Mouse (Mus musculus) olfactory bulb, adult 2 months (tissue): ENCODE measurements around the gene Slco3a1. TPM values are rescaled to one million over a fixed set of nuclear protein-coding genes. Genes with fewer than 3 reads are reported as not detected.

Experiments used
- H3K27ac ChIP-seq: fragments of 200-500 bp; 2 replicates; pipeline ENCODE4 v1.5.1; 2012; ENCODE audit warnings: low read depth, low read length; ENCODE audit not compliant: insufficient read depth
- H3K4me1 ChIP-seq: fragments of 200-500 bp; 2 replicates; pipeline ENCODE4 v1.6.1; 2012; ENCODE audit warnings: low read length; ENCODE audit not compliant: control insufficient read depth, insufficient read depth
- H3K4me3 ChIP-seq: fragments of 200-500 bp; 2 replicates; pipeline ENCODE4 v1.5.1; 2012; ENCODE audit warnings: mild to moderate bottlenecking, low read depth, low read length, moderate library complexity; ENCODE audit not compliant: insufficient read depth
- CTCF ChIP-seq: fragments of 200-500 bp; IDR thresholded peaks from 2 replicates; pipeline ENCODE4 v1.5.1; 2012; ENCODE audit warnings: low read depth, mild to moderate bottlenecking, low read length, moderate library complexity; ENCODE audit not compliant: insufficient read depth
- POLR2A ChIP-seq: fragments of 200-500 bp; IDR thresholded peaks from 2 replicates; pipeline ENCODE4 v1.6.1; 2012; ENCODE audit warnings: mild to moderate bottlenecking, low read depth, low read length, moderate library complexity; ENCODE audit not compliant: insufficient read depth
- WGBS: fragments of 180-500 bp; shearing (Covaris S2); methylation state at CpG from one replicate; pipeline ENCODE4 v1.1.7; 2018; 5-methylcytosine and 5-hydroxymethylcytosine counted together
- polyA plus RNA-seq: library from polyadenylated mRNA; stranded (reverse); fragments of >200 nt; gene quantifications from 2 replicates; pipeline ENCODE4 v1.2.4, GENCODE M21; 2012; ENCODE audit warnings: low replicate concordance; ENCODE audit not compliant: missing spikeins, insufficient read depth, insufficient read length

Gene Slco3a1
- polyA plus RNA-seq, 1 experiment, result not detected

GRCm38 (mm10) chr7:74436642-74437041, 117.9 kb downstream of the Slco3a1 start:
- Histone ChIP-seq H3K27ac (no peak overlapping the region), H3K4me1 (peaks cover 5% of the 10 kb centered on the region), H3K4me3 (no peak overlapping the region)
- WGBS, result 98% methylated on average over 2 of the region's 2 CpGs
- TF ChIP-seq CTCF (no peak), POLR2A (no peak)

GRCm38 (mm10) chr7:74432950-74433349, 121.6 kb downstream of the Slco3a1 start:
- Histone ChIP-seq H3K27ac (no peak overlapping the region), H3K4me3 (no peak overlapping the region), H3K4me1 (no peaks in the 10 kb centered on the region)
- no peak for TF ChIP-seq POLR2A
- no peak for TF ChIP-seq CTCF
- WGBS, result 78% methylated on average over 2 of the region's 2 CpGs

GRCm38 (mm10) chr7:74429252-74429651, 125.3 kb downstream of the Slco3a1 start:
- H3K4me1 ChIP-seq, result no peaks in the 10 kb centered on the region
- TF ChIP-seq CTCF (no peak), POLR2A (no peak)
- no peak overlapping the region for H3K27ac ChIP-seq
- WGBS, result 88% methylated on average over 3 of the region's 3 CpGs
- H3K4me3 ChIP-seq, result no peak overlapping the region

DNA sequence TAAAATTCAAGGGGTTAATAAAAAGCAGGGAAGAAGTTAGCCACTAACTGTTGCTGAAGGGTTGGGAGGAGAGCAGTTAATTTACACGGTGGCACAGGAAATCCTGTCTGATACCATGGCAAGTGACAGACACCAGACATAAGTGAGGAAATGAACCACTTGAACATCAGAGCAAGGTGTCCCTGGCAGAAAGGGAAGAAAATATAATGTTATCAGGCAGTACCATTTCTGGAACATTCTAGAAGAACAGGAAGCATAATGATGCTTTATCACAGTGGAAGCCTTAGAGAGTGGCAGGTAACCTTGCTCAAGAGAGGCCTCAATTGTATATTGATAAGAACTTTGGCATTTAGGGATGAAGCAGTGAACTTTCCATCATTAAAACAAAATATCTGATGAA, 127.4 kb downstream of the Slco3a1 start:
- Histone ChIP-seq H3K4me1 (peaks cover 4% of the 10 kb centered on the region), H3K27ac (no peak overlapping the region), H3K4me3 (no peak overlapping the region)
- 83% methylated on average over 1 of the region's 1 CpGs for WGBS
- TF ChIP-seq CTCF (no peak), POLR2A (no peak)

DNA sequence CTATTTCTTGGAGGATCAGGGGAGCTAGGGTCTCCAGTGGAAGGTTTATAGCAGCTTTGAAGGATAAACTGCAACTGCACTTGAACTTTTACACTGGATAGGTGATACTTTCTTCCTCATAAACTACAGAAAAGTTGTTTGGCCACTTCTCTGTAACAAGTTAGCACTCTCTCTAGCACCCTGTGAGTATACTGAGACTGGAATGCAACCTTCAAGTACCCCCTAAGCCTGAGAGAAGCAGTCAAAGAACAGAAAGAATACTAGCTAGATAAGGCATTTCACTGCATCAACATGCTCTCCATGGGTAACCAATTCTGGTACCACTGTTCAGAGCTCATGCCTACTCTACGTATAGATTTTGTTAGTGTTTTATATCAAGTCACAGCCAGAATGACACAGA, 128.6 kb downstream of the Slco3a1 start:
- Histone ChIP-seq H3K4me1 (peaks cover 8% of the 10 kb centered on the region), H3K27ac (no peak overlapping the region), H3K4me3 (no peak overlapping the region)
- WGBS, result 100% methylated on average over 1 of the region's 1 CpGs
- TF ChIP-seq POLR2A, result no peak
- no peak for TF ChIP-seq CTCF

GRCm38 (mm10) chr7:74423928-74424850, 130.4 kb downstream of the Slco3a1 start:
- Histone ChIP-seq H3K4me1 (peaks cover 8% of the 10 kb centered on the region), H3K4me3 (no peak overlapping the region), H3K27ac (no peak overlapping the region)
- WGBS, result 64% methylated on average over 9 of the region's 9 CpGs
- TF ChIP-seq POLR2A (no peak), CTCF (no peak)

- H3K27ac ChIP-seq, result no peak overlapping the region
- 71% methylated on average over 3 of the region's 3 CpGs for WGBS
- peaks cover 8% of the 10 kb centered on the region for H3K4me1 ChIP-seq
- H3K4me3 ChIP-seq, result no peak overlapping the region
- TF ChIP-seq POLR2A (no peak), CTCF (no peak)
These were observed 131.3 kb downstream of the Slco3a1 start for GRCm38 (mm10) chr7:74423316-74423715.

- H3K27ac ChIP-seq, result no peak overlapping the region
- H3K4me3 ChIP-seq, result no peak overlapping the region
- WGBS, result 98% methylated on average over 2 of the region's 2 CpGs
- H3K4me1 ChIP-seq, result peaks cover 8% of the 10 kb centered on the region
- TF ChIP-seq POLR2A (no peak), CTCF (no peak)
These were observed 131.8 kb downstream of the Slco3a1 start for GRCm38 (mm10) chr7:74422731-74423130.

DNA sequence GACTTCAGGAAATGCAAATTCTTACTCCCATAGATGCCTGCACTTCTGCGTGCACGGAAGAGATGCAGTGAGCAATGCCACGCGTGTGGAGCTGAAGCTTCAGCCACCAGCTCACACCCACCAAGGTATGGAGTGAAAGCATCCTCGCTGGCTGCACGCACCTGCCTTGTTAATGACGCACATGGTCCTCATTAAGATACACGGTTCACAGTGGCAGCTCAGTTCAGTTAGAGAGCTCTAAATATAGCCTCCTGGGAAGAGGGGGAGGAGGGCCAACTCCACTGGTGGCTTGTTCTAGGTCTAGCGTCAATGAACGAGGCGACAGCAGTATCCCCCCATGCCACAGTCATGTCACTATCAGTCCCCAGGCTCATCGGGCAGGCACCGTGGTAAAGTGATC, 132.6 kb downstream of the Slco3a1 start:
- WGBS, result 40% methylated on average over 13 of the region's 13 CpGs
- no peak overlapping the region for H3K27ac ChIP-seq
- peaks cover 8% of the 10 kb centered on the region for H3K4me1 ChIP-seq
- no peak overlapping the region for H3K4me3 ChIP-seq
- TF ChIP-seq CTCF, result no peak
- TF ChIP-seq POLR2A, result no peak
